Mouse (Mus musculus) olfactory bulb, adult 2 months (tissue): Measurements from ENCODE around the gene Spsb4.

ENCODE experiments used
- CTCF ChIP-seq: fragments of 200-500 bp; IDR thresholded peaks from 2 replicates; pipeline ENCODE4 v1.5.1; 2012; ENCODE audit warnings: low read depth, mild to moderate bottlenecking, low read length, moderate library complexity; ENCODE audit not compliant: insufficient read depth
- POLR2A ChIP-seq: fragments of 200-500 bp; IDR thresholded peaks from 2 replicates; pipeline ENCODE4 v1.6.1; 2012; ENCODE audit warnings: mild to moderate bottlenecking, low read depth, low read length, moderate library complexity; ENCODE audit not compliant: insufficient read depth

DNA sequence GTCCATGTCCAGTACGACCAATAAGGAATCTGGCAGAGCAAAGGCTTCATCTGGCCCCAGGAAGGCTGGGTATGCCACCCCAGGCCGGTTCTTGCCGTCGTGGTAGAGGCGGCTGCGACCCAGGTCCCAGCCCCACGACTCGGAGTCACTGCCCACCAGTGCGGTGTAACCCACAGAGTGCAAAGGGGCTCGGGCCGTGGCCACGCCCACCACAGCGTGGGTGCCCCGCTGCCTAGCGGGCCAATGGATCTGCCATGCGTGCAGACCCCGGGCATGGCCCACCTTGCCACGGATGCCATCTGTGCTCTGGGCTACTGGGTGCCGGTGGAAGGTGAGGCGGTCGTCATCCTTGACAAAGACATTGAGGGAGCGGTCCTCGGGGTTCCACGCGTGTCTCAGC is 22.9 kb downstream of the Spsb4 start:
- TF ChIP-seq POLR2A (no peak), CTCF (no peak)
